Mouse (Mus musculus) thymus, postnatal 25 days (tissue): ENCODE data around the gene Zhx3.

Experiments used
- DNase-seq: peaks from one replicate; pipeline ENCODE4 v3.0.0; 2022

The Zhx3 gene

DNA sequence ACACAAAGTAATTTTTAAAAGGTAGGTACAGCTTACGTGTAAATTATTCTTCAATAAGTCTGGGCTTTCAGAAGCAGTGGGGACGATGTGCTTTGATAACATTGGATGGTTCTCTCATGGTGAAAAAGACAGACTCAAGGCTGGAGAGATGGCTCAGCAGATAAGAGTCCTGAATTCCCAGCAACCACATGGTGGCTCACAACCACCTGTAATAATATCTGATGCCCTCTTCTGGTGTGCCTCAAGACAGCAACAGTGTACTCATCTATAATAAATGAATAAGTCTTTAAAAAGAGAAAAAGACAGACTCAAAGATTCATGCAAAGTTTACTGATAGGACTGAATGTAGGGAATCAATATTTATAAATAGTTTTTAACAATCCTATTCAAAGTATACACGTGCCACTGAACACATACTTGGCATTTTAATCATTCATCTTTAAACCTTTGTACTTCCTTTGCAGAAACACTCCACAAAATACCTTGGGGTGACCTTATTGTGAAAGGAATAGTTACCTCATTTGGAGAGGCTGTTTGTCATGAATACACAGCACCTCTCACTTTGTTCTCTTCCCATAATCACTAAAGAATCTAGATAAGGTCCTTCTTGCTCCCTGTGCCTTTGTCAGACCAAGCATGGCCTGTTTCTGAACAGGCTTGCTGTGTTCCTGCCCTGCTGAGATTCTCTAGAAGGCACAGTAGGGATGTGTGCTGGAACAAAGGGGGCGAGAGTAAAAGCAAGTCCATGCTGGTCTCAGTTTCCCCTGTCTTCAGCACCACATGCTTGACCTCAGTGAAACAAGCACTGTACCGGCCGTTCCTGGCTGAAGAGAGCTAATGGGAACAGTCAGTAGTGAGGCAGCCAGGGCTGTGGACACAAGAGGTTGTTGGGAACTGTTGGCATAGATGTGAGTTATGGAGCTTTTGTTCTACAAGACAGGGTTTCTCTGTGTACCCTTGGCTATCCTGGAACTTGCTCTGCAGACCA lies 146.6 kb downstream of the Zhx3 start:
- no peak for DNase-seq

DNA sequence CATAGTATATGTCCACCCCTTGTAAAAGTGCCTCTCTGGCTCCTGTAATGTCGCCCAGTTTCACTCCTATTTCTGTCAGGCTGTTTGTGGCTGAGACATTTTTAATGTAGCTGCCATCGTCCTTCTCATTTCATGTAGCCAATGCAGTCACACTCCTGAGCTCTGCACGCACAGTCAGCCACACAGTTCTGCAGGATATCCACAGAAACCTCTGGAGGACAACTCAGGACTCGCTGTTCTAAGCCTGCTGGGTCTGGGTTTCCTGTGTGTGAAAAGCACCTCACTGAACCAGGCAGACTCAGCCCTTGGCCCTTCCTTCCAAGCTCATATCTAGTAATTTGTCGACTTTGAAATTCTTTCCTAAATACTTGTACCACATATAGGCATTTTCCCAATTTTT lies 148.3 kb downstream of the Zhx3 start:
- no peak for DNase-seq

DNA sequence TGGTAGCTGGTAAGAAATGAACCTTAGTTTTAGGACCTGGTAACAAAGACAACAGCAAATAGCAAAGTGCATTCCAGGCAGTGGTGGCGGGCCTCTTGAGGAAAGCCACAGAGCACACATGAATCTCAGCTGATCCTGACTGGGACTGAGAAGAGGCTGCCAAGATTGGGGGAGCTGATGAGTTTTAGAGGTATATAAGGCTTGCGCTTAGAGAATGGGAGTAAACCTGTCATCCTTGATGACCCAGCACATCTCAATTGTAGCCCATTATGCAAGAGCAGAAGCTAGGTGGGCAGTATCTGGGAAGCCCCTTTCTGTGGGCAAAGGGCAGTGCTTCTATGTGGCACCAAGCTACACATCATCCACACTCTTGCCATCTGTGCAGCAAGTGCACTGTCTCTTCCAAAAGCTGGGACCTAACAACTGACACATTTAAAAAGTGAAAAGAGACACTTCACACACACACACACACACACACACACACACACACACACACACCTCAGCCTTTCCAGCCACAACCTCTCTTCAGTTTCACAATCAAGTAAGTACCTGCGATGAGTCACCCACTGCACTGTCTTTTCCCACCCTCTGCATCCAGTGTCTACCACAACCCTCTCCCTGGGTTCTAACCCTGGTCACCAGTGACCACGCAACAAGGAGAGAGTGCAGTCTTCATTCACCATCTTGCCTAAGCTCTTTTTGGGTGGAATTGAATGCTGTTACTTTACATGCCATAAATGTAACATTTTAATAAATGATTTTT lies 149.0 kb downstream of the Zhx3 start:
- DNase-seq: no peak

DNA sequence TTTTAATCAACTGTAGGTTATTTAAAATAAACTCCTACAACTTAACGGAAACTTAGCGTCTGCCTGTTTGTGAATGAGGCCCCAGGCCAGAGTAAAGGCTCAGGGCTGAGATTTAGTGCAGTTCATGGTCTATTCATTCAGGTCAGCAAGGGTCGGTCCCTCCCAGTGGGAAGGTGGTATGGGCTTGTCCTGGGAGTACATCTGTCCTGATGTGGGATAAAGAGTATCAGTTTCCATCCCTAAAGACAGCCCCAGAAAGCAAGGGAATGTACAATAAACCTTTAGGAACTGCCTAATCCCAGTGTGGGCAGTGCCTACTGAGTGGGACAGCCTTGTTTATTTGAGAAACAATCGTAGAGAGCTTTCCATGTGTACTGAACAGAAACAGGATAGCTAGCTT lies 150.1 kb downstream of the Zhx3 start:
- no peak for DNase-seq

DNA sequence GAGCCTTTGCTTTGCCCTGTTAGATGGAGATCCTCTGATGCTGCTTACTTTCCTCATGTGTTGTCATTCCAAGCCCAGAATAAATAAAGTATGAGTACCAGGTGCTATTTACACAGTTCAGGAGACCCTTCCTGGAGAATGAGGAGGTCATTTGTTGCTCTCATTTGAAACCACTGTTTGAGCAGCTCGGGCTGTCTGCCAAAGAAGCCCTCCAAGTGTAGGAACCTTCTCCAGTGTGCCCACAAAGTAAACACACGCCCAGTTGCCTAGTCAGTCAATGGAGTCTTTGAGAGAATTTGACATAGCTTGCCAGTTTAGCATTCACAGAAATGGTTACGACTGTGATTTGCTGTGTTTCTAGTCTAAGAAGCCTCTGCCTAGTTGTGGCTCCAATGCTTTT lies 154.0 kb downstream of the Zhx3 start:
- DNase-seq: no peak

DNA sequence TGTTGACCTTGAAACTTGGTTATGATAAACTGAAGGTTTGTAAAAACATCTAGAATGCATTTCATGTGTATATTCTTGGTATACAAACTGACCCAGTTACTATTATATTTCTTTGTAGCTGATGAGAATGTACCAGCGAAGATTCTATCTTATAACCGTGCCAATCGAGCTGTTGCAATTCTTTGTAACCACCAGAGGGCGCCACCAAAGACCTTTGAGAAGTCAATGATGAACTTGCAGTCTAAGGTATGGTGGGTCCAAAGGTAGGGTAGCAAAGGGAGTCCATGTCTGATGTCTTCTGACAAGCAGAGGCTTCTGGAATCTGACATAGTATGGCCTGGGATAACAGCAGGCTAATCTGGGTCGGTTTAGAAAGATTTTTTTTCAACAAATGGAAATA lies 155.5 kb downstream of the Zhx3 start:
- peak; percentile 62 for DNase-seq

DNA sequence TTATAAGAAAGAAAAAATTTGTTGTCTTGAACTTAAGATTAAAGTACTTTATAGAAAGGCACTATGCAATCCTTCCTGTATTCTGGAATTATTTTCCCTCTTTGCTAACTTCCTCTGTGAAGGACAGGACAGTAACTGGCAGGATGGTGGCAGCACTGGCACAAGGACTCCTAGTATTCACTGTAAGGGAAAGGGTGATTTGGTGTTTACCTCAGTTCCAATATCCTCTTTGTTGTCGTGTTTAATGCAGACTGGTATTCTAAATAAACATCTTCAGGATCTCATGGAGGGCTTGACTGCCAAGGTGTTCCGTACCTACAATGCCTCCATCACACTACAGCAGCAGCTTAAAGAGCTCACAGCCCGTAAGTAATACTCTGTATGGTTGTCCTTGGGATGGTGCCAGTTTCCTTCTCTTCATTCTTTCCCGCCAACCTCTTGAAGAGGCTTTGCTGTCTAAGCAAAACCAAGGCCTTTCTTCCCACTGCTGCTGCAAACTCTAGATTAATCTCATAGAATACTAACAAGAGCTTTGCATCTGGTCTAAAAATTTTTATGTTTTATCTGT lies 157.3 kb downstream of the Zhx3 start:
- DNase-seq: no peak

DNA sequence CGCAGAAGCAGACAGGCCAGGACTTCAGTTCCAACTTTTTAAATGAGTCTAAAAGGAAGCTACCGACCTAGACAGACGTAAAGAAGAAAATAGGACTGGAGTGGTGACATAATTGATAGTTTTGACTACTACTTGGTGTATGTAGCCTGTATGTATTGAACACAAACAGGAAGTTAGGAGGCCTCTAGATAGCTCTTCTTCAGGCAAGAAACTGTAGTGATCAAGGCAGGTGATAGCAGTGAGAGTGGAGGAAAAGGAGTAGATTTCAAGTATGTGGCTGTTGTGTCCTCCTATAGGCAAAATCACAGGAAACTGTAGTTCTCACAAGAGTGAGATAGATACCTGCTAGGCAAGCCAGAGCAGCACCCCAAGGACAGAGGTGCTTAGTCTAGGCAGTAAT lies 165.1 kb downstream of the Zhx3 start:
- no peak for DNase-seq

DNA sequence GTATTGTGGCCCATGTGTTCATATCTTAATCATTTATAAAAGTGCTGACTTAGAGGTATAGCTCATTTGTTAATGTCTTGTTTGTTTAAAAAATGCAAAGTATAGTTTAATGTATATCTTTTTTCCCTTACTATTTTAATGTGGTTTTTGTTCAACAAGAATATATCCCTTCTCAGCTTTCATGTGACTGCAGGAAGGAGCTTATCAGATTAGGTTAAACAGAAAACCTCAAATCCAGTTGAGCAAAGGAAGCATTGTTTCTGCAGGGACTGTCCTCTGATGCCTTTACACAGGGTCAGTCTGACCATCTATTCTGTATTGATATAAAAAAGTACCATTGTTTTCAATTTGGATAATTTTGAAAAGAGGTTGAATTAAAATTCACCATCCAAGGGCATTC lies 170.0 kb downstream of the Zhx3 start:
- no peak for DNase-seq

DNA sequence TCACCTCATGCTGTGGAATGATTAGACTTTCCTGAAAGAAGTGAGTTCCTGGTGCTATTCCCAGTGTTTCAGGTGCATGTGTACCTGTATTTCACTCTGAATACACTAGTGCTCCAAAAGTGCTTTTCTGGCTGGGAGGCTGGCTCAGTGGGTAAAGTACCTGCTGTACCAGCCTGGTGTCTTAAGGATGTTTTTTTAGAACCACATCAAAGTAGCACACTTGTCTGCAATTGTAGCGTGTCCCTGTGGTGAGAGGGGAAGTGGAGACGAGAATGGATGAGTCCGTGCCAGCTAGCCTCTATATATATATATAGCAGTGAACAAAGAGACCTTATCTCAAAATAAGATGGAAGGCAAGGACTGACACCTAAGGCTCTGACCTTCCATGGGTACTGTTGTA lies 171.2 kb downstream of the Zhx3 start:
- peak; percentile 28 for DNase-seq

DNA sequence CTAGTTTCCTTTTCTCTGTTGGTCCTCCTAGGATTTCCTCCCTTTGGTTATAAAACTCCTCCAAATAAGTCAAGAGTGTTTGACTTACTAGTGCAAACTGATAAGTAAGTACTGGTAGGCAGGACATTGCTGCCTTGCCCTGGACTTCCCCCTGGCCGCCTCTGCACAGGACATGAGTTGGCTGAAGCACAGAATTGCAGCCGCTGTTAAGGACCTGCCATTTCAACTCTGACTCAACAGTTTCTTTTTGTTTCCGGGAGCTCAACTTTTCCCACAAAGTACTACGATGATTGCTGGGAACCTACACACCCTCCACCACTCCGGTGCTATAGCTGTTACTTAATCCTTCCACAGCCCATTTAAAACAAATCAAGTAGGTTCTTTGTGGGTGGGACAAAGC lies 172.5 kb downstream of the Zhx3 start:
- DNase-seq: no peak
